Mouse (Mus musculus): ENCODE measurements around the gene Gm853. TPM values are rescaled to one million over a fixed set of nuclear protein-coding genes. Genes with fewer than 3 reads are reported as not detected.

The Gm853 gene
- polyA plus RNA-seq, 1 experiment from 2014 or later = not detected

GRCm38 (mm10) chr4:130188806-130189297 is 33.3 kb downstream of the Gm853 start:
- TF ChIP-seq EP300 (IDR thresholded peaks at IDR 0.05) (no peak), CTCF (IDR thresholded peaks at IDR 0.05) (peak; percentile 99)
- Histone ChIP-seq H3K27me3 (replicated peaks; ENCODE audit: insufficient read depth, low read length) (no peaks in the 10 kb centered on the region), H3K4me3 (ENCODE audit: low read depth, low read length) (no peak overlapping the region), H3K9me3 (ENCODE audit: low read length) (no peaks in the 10 kb centered on the region), H3K36me3 (ENCODE audit: insufficient read depth, low read length) (no peaks in the 10 kb centered on the region), H3K4me1 (ENCODE audit: insufficient read depth, low read depth, low read length) (no peaks in the 10 kb centered on the region), H3K4me2 (replicated peaks; ENCODE audit: low read depth, low read length) (no peak overlapping the region), H3K9ac (replicated peaks; ENCODE audit: low read depth) (no peak overlapping the region), H3K27ac (ENCODE audit: low read length) (no peak overlapping the region)
- 1% methylated on average over 13 of the region's 13 CpGs for WGBS
- DNase-seq (ENCODE audit: low spot score) (peak; percentile 93), ATAC-seq (peak; percentile 83)

- ATAC-seq = no peak; the same call in 1 of the 2 replicates
- peak; percentile 70 for DNase-seq (ENCODE audit: low spot score)
- H3K9ac ChIP-seq (replicated peaks; ENCODE audit: low read depth) = no peak overlapping the region
- no peaks in the 10 kb centered on the region; the same call in 1 of the 2 replicates for H3K4me1 ChIP-seq (ENCODE audit: insufficient read depth, low read depth, low read length)
- no peaks in the 10 kb centered on the region for H3K27me3 ChIP-seq (replicated peaks; ENCODE audit: insufficient read depth, low read length)
- no peaks in the 10 kb centered on the region for H3K36me3 ChIP-seq (ENCODE audit: insufficient read depth, low read length)
- peak; percentile 43; the same call in 1 of the 2 replicates for TF ChIP-seq EP300 (IDR thresholded peaks at IDR 0.05)
- TF ChIP-seq CTCF (IDR thresholded peaks at IDR 0.05) = no peak
- WGBS = 29% methylated on average over 12 of the region's 12 CpGs
- no peak overlapping the region for H3K4me3 ChIP-seq (ENCODE audit: low read depth, low read length)
- no peaks in the 10 kb centered on the region for H3K9me3 ChIP-seq (ENCODE audit: low read length)
- no peak overlapping the region for H3K27ac ChIP-seq (ENCODE audit: low read length)
- H3K4me2 ChIP-seq (replicated peaks; ENCODE audit: low read depth, low read length) = no peak overlapping the region
Measured at GRCm38 (mm10) chr4:130186891-130187290, 35.3 kb downstream of the Gm853 start.

GRCm38 (mm10) chr4:130186450-130186849 is 35.8 kb downstream of the Gm853 start:
- peaks cover under 1% of the 10 kb centered on the region; the same call in 1 of the 2 replicates for H3K4me1 ChIP-seq (ENCODE audit: insufficient read depth, low read depth, low read length)
- DNase-seq (ENCODE audit: low spot score) (no peak), ATAC-seq (no peak)
- no peaks in the 10 kb centered on the region for H3K27me3 ChIP-seq (replicated peaks; ENCODE audit: insufficient read depth, low read length)
- no peaks in the 10 kb centered on the region for H3K9me3 ChIP-seq (ENCODE audit: low read length)
- H3K27ac ChIP-seq (ENCODE audit: low read length) = no peak overlapping the region
- no peak overlapping the region for H3K9ac ChIP-seq (replicated peaks; ENCODE audit: low read depth)
- no peak overlapping the region for H3K4me3 ChIP-seq (ENCODE audit: low read depth, low read length)
- no peaks in the 10 kb centered on the region for H3K36me3 ChIP-seq (ENCODE audit: insufficient read depth, low read length)
- no peak for TF ChIP-seq CTCF (IDR thresholded peaks at IDR 0.05)
- no peak for TF ChIP-seq EP300 (IDR thresholded peaks at IDR 0.05)
- WGBS = 71% methylated on average over 9 of the region's 9 CpGs
- no peak overlapping the region for H3K4me2 ChIP-seq (replicated peaks; ENCODE audit: low read depth, low read length)

- no peak for ATAC-seq
Measured at GRCm38 (mm10) chr4:130183879-130184278, 38.3 kb downstream of the Gm853 start.

GRCm38 (mm10) chr4:130183023-130183422 is 39.2 kb downstream of the Gm853 start:
- Histone ChIP-seq H3K27me3 (replicated peaks; ENCODE audit: insufficient read depth, low read length) (no peaks in the 10 kb centered on the region), H3K4me1 (ENCODE audit: insufficient read depth, low read depth, low read length) (peaks cover 5% of the 10 kb centered on the region), H3K36me3 (ENCODE audit: insufficient read depth, low read length) (no peaks in the 10 kb centered on the region), H3K27ac (ENCODE audit: low read length) (no peak overlapping the region), H3K9me3 (ENCODE audit: low read length) (no peaks in the 10 kb centered on the region), H3K9ac (replicated peaks; ENCODE audit: low read depth) (no peak overlapping the region), H3K4me2 (replicated peaks; ENCODE audit: low read depth, low read length) (no peak overlapping the region), H3K4me3 (ENCODE audit: low read depth, low read length) (no peak overlapping the region)
- ATAC-seq (no peak), DNase-seq (ENCODE audit: low spot score) (no peak)
- TF ChIP-seq EP300 (IDR thresholded peaks at IDR 0.05) (no peak), CTCF (IDR thresholded peaks at IDR 0.05) (no peak)
- WGBS = 63% methylated on average over 13 of the region's 13 CpGs

More at GRCm38 (mm10) chr4:130183879-130184278, 38.3 kb downstream of the Gm853 start:
- TF ChIP-seq CTCF (IDR thresholded peaks at IDR 0.05) = no peak
- no peak for TF ChIP-seq EP300 (IDR thresholded peaks at IDR 0.05)
- WGBS = 76% methylated on average over 5 of the region's 5 CpGs
- peaks cover 5% of the 10 kb centered on the region for H3K4me1 ChIP-seq (ENCODE audit: insufficient read depth, low read depth, low read length)
- H3K4me2 ChIP-seq (replicated peaks; ENCODE audit: low read depth, low read length) = no peak overlapping the region
- DNase-seq (ENCODE audit: low spot score) = no peak
- no peak overlapping the region for H3K4me3 ChIP-seq (ENCODE audit: low read depth, low read length)
- H3K27me3 ChIP-seq (replicated peaks; ENCODE audit: insufficient read depth, low read length) = no peaks in the 10 kb centered on the region
- H3K9ac ChIP-seq (replicated peaks; ENCODE audit: low read depth) = no peak overlapping the region
- no peaks in the 10 kb centered on the region for H3K36me3 ChIP-seq (ENCODE audit: insufficient read depth, low read length)
- no peak overlapping the region for H3K27ac ChIP-seq (ENCODE audit: low read length)
- no peaks in the 10 kb centered on the region for H3K9me3 ChIP-seq (ENCODE audit: low read length)

- WGBS = 15% methylated on average over 4 of the region's 4 CpGs
- peak overlapping the region; percentile 10; the same call in 1 of the 2 replicates for H3K27ac ChIP-seq (ENCODE audit: low read length)
Measured at GRCm38 (mm10) chr4:130181886-130182285, 40.3 kb downstream of the Gm853 start.

More at GRCm38 (mm10) chr4:130181886-130182285, 40.3 kb downstream of the Gm853 start:
- Histone ChIP-seq H3K9me3 (ENCODE audit: low read length) (no peaks in the 10 kb centered on the region), H3K9ac (replicated peaks; ENCODE audit: low read depth) (no peak overlapping the region), H3K36me3 (ENCODE audit: insufficient read depth, low read length) (no peaks in the 10 kb centered on the region), H3K4me3 (ENCODE audit: low read depth, low read length) (no peak overlapping the region), H3K4me1 (ENCODE audit: insufficient read depth, low read depth, low read length) (peaks cover 14% of the 10 kb centered on the region), H3K27me3 (replicated peaks; ENCODE audit: insufficient read depth, low read length) (no peaks in the 10 kb centered on the region), H3K4me2 (replicated peaks; ENCODE audit: low read depth, low read length) (no peak overlapping the region)
- peak; percentile 94 for TF ChIP-seq EP300 (IDR thresholded peaks at IDR 0.05)
- no peak for TF ChIP-seq CTCF (IDR thresholded peaks at IDR 0.05)
- peak; percentile 34 for ATAC-seq
- peak; percentile 79 for DNase-seq (ENCODE audit: low spot score)

Measured in lung, postnatal 0 days (tissue).